10 mouse cellular contexts compared by ENCODE assay signal in genomic region chr6:128134196-128134924, GRCm38 (mm10). TPM values are rescaled to one million over a fixed set of nuclear protein-coding genes. Genes with fewer than 3 reads are reported as not detected.
DNase-seq lines count a peak whose midpoint lies in the region; ATAC-seq and TF ChIP-seq lines count a peak whose summit lies in the region.
"Had no signal": no experiment of that assay in that cellular context is flagged by ENCODE, and none has a peak within 500 bp of the region (broad histone marks: within the 10 kb centered on the region; RNA-seq: fewer than 3 reads in every experiment).

No protein-coding gene starts in this region.

- POLR2A ChIA-PET in Patski (lab: Charles Lee), result no interaction called here

- DNase-seq in heart, adult 18-20 months, result peak; percentile 50 to 55
- DNase-seq in heart, postnatal 10 days, result no peak
- DNase-seq in Patski (ENCODE audit: low read depth, low spot score), result no peak
- DNase-seq in liver, result peak; percentile 21
- DNase-seq in right cerebral cortex, postnatal 4 days, result no peak
- DNase-seq in ovary, postnatal 36 days (ENCODE audit: low spot score), result no peak
- DNase-seq in cerebellum, adult 9-10 months, result no peak
- DNase-seq: thymus, adult 2 months had no signal

- ATAC-seq in Patski, result peak; percentile 65
- peak; percentile 90 for ATAC-seq in intestine, embryonic 15.5 days
- ATAC-seq: CD4-positive, CD25-positive, alpha-beta regulatory T cell, adult 4 months had no signal

- peak overlapping the region; percentile 58 for H3K27ac ChIP-seq in intestine, embryonic 15.5 days

- no peaks in the 10 kb centered on the region for H3K36me3 ChIP-seq in intestine, embryonic 15.5 days

- 28% methylated on average over 8 of the region's 8 CpGs for WGBS in intestine, embryonic 15.5 days

- H3K4me1 ChIP-seq in intestine, embryonic 15.5 days (replicated peaks), result peaks cover 35% of the 10 kb centered on the region

- H3K9me3 ChIP-seq in intestine, embryonic 15.5 days, result no peaks in the 10 kb centered on the region

- intact Hi-C loops in heart, postnatal 10 days (cut with DNase I), result no loop called here

- H3K9ac ChIP-seq in intestine, embryonic 15.5 days, result no peak overlapping the region

- CTCF ChIA-PET in Patski (lab: Charles Lee), result no interaction called here

- H3K4me3 ChIP-seq in intestine, embryonic 15.5 days (replicated peaks), result no peak overlapping the region

- in situ Hi-C loops in Patski (cut with MboI; ENCODE audit: low pct_unique_long_range_greater_than_20kb), result loop anchor here (25.0 kb wide), 1 partner anchor 797 kb away; no protein-coding TSS in a partner anchor

- H3K27me3 ChIP-seq in Patski, result no peaks in the 10 kb centered on the region
- no peaks in the 10 kb centered on the region for H3K27me3 ChIP-seq in intestine, embryonic 15.5 days (replicated peaks)

- no peak for TF ChIP-seq CTCF in Patski (IDR thresholded peaks at IDR 0.05)

- peak overlapping the region; percentile 20 for H3K4me2 ChIP-seq in intestine, embryonic 15.5 days (replicated peaks)

RNA-seq across cellular contexts. Expression of gene Tspan9, which starts 9.0 kb away (rescaled TPM):
- total RNA-seq in heart, adult 18-20 months (2021), result 100 to 1,000 TPM in 1 of 2 experiments, 10 to 100 TPM in 1; 83.1 to 104 TPM
- total RNA-seq in heart, postnatal 10 days (2021), result 100 to 1,000 TPM; 184 to 197 TPM
- 135 TPM for polyA plus RNA-seq in Patski (2021)
- polyA plus RNA-seq in intestine, embryonic 15.5 days (2015; fragmentation: Nextera tagmentation; extraction: Ambion mirVana), result 92.3 and 102 TPM in 2 replicates

Comparison
In these comparisons a context has a peak if more than half of its experiments do, and no peak if none do; other contexts are left out.
1. DNase-seq: peak in heart, adult 18-20 months (2 of 2) and liver (single experiment); none in heart, postnatal 10 days (0 of 2), Patski (single experiment), right cerebral cortex, postnatal 4 days (single experiment), ovary, postnatal 36 days (single experiment) and cerebellum, adult 9-10 months (single experiment).